Mouse (Mus musculus): ENCODE measurements around the gene Masp2. TPM values are rescaled to one million over a fixed set of nuclear protein-coding genes. Genes with fewer than 3 reads are reported as not detected.

Masp2 gene
- polyA plus RNA-seq, 1 experiment from 2014 or later: 0.39 TPM

- DNase-seq (peak; percentile 92), ATAC-seq (ENCODE audit: insufficient read depth) (peak; percentile 26; the same call in 1 of the 2 replicates)
- Histone ChIP-seq H3K27ac (ENCODE audit: low read depth) (no peak overlapping the region), H3K4me2 (peak overlapping the region; percentile 29; the same call in 1 of the 2 replicates), H3K4me3 (ENCODE audit: low read depth, low read length) (no peak overlapping the region), H3K27me3 (ENCODE audit: insufficient read depth, low read length) (no peaks in the 10 kb centered on the region; the same call in 1 of the 2 replicates), H3K4me1 (ENCODE audit: insufficient read depth) (no peaks in the 10 kb centered on the region), H3K9ac (no peak overlapping the region), H3K9me3 (ENCODE audit: low read depth, low read length) (no peaks in the 10 kb centered on the region), H3K36me3 (ENCODE audit: insufficient read depth) (no peaks in the 10 kb centered on the region)
- WGBS: 35% methylated on average over 21 of the region's 21 CpGs
- peak; percentile 95 for TF ChIP-seq CTCF (IDR thresholded peaks at IDR 0.05; ENCODE audit: low read depth)
Measured at GRCm38 (mm10) chr4:148662168-148662965, 60.0 kb downstream of the Masp2 start.

DNA sequence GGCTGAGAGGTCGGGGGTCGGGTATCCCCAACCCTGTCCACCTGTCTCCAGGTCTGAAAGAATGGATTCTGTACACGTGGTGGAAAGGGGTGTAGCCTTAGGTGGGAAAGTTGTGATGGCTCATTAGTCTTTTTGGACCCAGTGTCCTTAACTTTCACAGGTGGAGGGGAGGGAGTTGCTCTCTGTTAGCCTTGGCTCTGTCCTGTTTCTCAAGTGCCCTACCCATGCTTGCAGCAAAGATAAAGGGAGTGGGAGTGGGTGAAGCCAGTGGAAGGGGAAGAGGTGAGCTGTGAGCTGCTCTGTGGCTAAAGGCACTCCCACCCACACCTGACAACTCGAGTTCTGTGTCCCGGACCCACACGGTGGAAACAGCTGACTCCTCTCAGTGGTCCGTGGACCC is 61.0 kb downstream of the Masp2 start:
- Histone ChIP-seq H3K4me1 (ENCODE audit: insufficient read depth) (no peaks in the 10 kb centered on the region), H3K4me3 (ENCODE audit: low read depth, low read length) (no peak overlapping the region), H3K27ac (ENCODE audit: low read depth) (no peak overlapping the region), H3K36me3 (ENCODE audit: insufficient read depth) (no peaks in the 10 kb centered on the region), H3K4me2 (no peak overlapping the region), H3K9me3 (ENCODE audit: low read depth, low read length) (no peaks in the 10 kb centered on the region), H3K9ac (no peak overlapping the region), H3K27me3 (ENCODE audit: insufficient read depth, low read length) (no peaks in the 10 kb centered on the region; the same call in 1 of the 2 replicates)
- ATAC-seq (ENCODE audit: insufficient read depth): no peak
- no peak for TF ChIP-seq CTCF (IDR thresholded peaks at IDR 0.05; ENCODE audit: low read depth)
- 64% methylated on average over 7 of the region's 7 CpGs for WGBS
- no peak for DNase-seq

DNA sequence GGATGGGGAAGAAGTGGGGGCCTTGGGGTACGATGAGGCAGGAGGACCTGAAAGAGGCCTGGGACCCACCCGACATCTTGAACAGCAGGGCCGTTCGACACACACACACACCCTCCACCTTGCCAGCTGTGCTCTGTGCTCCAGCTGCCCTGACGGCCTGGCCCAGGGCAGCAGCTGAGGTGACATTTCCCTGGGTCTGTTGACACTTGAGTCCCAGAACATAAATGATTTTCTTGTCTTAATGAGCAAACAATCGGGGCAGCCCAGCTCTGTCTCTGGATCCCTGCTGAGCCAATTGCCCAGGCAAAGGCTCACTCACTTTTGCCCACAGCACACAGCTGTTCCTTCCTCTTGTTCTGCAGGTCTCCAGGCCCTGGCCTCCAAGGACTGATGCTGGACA is 61.7 kb downstream of the Masp2 start:
- TF ChIP-seq CTCF (IDR thresholded peaks at IDR 0.05; ENCODE audit: low read depth): no peak
- no peaks in the 10 kb centered on the region for H3K4me1 ChIP-seq (ENCODE audit: insufficient read depth)
- H3K27me3 ChIP-seq (ENCODE audit: insufficient read depth, low read length): no peaks in the 10 kb centered on the region; the same call in 1 of the 2 replicates
- no peak for ATAC-seq (ENCODE audit: insufficient read depth)
- no peaks in the 10 kb centered on the region for H3K36me3 ChIP-seq (ENCODE audit: insufficient read depth)
- H3K4me3 ChIP-seq (ENCODE audit: low read depth, low read length): no peak overlapping the region
- WGBS: 45% methylated on average over 6 of the region's 6 CpGs
- H3K27ac ChIP-seq (ENCODE audit: low read depth): no peak overlapping the region
- H3K9ac ChIP-seq: no peak overlapping the region
- no peak overlapping the region for H3K4me2 ChIP-seq
- no peaks in the 10 kb centered on the region for H3K9me3 ChIP-seq (ENCODE audit: low read depth, low read length)
- DNase-seq: no peak

Other genes with a start within 250 kb of the Masp2 start
- 18.2 and 19.2 TPM in 2 replicates for gene Ubiad1, start 157.8 kb upstream of the Masp2 start, polyA plus RNA-seq (2014; fragmentation: Nextera tagmentation; extraction: Ambion mirVana)
- 21.3 and 23.5 TPM in 2 replicates for gene Mtor, start 153.9 kb upstream of the Masp2 start, polyA plus RNA-seq (2014; fragmentation: Nextera tagmentation; extraction: Ambion mirVana)
- 0.75 and 1.3 TPM in 2 replicates for gene Angptl7, start 102.1 kb upstream of the Masp2 start, polyA plus RNA-seq (2014; fragmentation: Nextera tagmentation; extraction: Ambion mirVana)
- 104 and 105 TPM in 2 replicates for gene Exosc10, start 44.1 kb upstream of the Masp2 start, polyA plus RNA-seq (2014; fragmentation: Nextera tagmentation; extraction: Ambion mirVana)
- gene Srm, start 11.1 kb upstream of the Masp2 start, polyA plus RNA-seq (2014; fragmentation: Nextera tagmentation; extraction: Ambion mirVana): 244 and 279 TPM in 2 replicates
- 172 and 186 TPM in 2 replicates for gene Tardbp, start 24.5 kb downstream of the Masp2 start, polyA plus RNA-seq (2014; fragmentation: Nextera tagmentation; extraction: Ambion mirVana)
- gene Gm572, start 40.8 kb downstream of the Masp2 start, polyA plus RNA-seq (2014; fragmentation: Nextera tagmentation; extraction: Ambion mirVana): not detected in 2 replicates
- gene Casz1, start 201.9 kb downstream of the Masp2 start, polyA plus RNA-seq (2014; fragmentation: Nextera tagmentation; extraction: Ambion mirVana): 6.9 and 8.3 TPM in 2 replicates